Mouse (Mus musculus) lung, embryonic 16.5 days (tissue): ENCODE measurements around the gene Mthfd1. TPM values are rescaled to one million over a fixed set of nuclear protein-coding genes. Genes with fewer than 3 reads are reported as not detected.

Experiments
- ATAC-seq: fragments of 200-750 bp; cut with Nextera tagmentation; 2 replicates; pipeline ENCODE4 v1.8.0; 2017; ENCODE audit warnings: low read depth, mild to moderate bottlenecking, moderate library complexity
- H3K27ac ChIP-seq: fragments of 300-500 bp; sonication (generic); 2 replicates; pipeline ENCODE4 v1.5.1; 2014; ENCODE audit warnings: mild to moderate bottlenecking, control low read depth, low read length
- H3K27me3 ChIP-seq: fragments of 300-500 bp; sonication (generic); 2 replicates; pipeline ENCODE4 v1.6.1; 2014; ENCODE audit warnings: low read depth, low read length, mixed read lengths; ENCODE audit not compliant: control insufficient read depth, insufficient read depth
- H3K36me3 ChIP-seq: fragments of 300-500 bp; sonication (generic); 2 replicates; pipeline ENCODE4 v1.6.1; 2014; ENCODE audit warnings: low read length; ENCODE audit not compliant: control insufficient read depth, insufficient read depth
- H3K4me1 ChIP-seq: fragments of 300-500 bp; sonication (generic); replicated peaks from 2 replicates; pipeline ENCODE4 v1.6.1; 2014; ENCODE audit warnings: low read length, mixed read lengths; ENCODE audit not compliant: control insufficient read depth, insufficient read depth
- H3K4me2 ChIP-seq: fragments of 300-500 bp; sonication (generic); 2 replicates; pipeline ENCODE4 v1.6.1; 2014; ENCODE audit warnings: low read depth, low read length, control low read depth
- H3K4me3 ChIP-seq: fragments of 300-500 bp; sonication (generic); 2 replicates; pipeline ENCODE4 v1.5.1; 2014; ENCODE audit warnings: mild to moderate bottlenecking, low read length, control low read depth
- H3K9ac ChIP-seq: fragments of 300-500 bp; sonication (generic); 2 replicates; pipeline ENCODE4 v1.6.1; 2014; ENCODE audit warnings: low read length, control low read depth
- H3K9me3 ChIP-seq: fragments of 300-500 bp; sonication (generic); 2 replicates; pipeline ENCODE4 v1.6.1; 2016; ENCODE audit warnings: low read length; ENCODE audit not compliant: control insufficient read depth
- whole genome bisulfite sequencing: fragments of 180-500 bp; shearing (Covaris S2); extraction: QIAGEN DNeasy Blood & Tissue Kit; methylation state at CpG from one replicate; pipeline ENCODE4 v1.1.7; 2014; 5-methylcytosine and 5-hydroxymethylcytosine counted together
- polyA plus RNA-seq: library from polyadenylated mRNA; unstranded; fragments of >200 nt; fragmentation: Nextera tagmentation; extraction: Ambion mirVana; gene quantifications from 2 replicates; pipeline ENCODE4 v1.2.1, GENCODE M21; 2015

Mthfd1 gene
- polyA plus RNA-seq, 1 experiment from 2014 or later, result 93.2 TPM

DNA sequence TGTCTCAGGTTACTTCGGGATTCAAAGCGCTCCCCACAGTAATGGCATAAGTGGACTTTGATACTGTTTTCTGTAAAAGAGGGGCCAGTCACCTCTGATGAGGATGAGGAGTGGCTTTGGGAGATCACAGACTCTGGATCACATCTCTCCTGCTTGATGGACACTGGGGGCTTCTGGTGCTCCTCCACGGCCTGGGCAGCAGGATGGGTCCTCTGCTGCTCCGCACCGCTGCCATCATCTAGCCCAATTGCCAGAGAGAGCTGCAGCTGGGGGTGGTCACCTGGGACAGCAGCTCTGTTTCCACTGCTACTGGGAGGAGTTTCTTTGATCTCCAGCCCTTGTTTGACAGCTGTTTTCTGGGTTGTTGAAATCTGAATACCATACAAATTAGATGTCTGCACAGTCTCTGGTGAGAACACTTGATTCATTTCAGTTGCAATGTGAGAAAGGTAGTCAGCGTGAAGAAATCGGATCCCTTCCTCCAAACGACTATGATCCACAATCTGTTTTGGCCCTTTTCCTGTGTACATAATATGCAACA lies 94.7 kb downstream of the Mthfd1 start:
- Histone ChIP-seq H3K4me1 (no peaks in the 10 kb centered on the region), H3K4me2 (no peak overlapping the region), H3K27me3 (no peaks in the 10 kb centered on the region), H3K9me3 (no peaks in the 10 kb centered on the region), H3K27ac (no peak overlapping the region), H3K4me3 (no peak overlapping the region), H3K36me3 (peaks cover 12% of the 10 kb centered on the region; the same call in 1 of the 2 replicates), H3K9ac (no peak overlapping the region)
- 81% methylated on average over 8 of the region's 8 CpGs for WGBS
- ATAC-seq, result no peak

DNA sequence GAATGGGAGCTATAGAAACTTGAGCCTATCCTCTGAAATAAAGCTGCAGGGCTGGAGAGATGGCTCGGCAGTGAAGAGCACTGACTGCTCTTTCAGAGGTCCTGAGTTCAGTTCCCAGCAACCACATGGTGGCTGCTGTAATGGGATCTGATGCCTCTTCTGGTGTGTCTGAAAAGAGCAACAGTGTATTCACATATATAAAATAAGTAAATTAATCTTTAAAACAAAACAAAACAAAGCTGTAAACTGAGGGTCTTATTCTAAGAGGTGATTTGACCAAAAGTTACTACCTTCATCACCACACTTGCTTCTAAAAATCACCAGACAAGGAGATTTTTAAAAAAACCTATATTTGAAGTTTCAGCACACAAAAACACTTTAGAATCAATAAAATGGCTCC lies 105.8 kb downstream of the Mthfd1 start:
- Histone ChIP-seq H3K27ac (no peak overlapping the region), H3K4me2 (no peak overlapping the region), H3K4me3 (no peak overlapping the region), H3K36me3 (no peaks in the 10 kb centered on the region), H3K4me1 (peaks cover 5% of the 10 kb centered on the region; the same call in 1 of the 2 replicates), H3K9ac (no peak overlapping the region), H3K27me3 (no peaks in the 10 kb centered on the region), H3K9me3 (no peaks in the 10 kb centered on the region)
- 70% methylated on average over 1 of the region's 1 CpGs for WGBS
- ATAC-seq, result no peak

DNA sequence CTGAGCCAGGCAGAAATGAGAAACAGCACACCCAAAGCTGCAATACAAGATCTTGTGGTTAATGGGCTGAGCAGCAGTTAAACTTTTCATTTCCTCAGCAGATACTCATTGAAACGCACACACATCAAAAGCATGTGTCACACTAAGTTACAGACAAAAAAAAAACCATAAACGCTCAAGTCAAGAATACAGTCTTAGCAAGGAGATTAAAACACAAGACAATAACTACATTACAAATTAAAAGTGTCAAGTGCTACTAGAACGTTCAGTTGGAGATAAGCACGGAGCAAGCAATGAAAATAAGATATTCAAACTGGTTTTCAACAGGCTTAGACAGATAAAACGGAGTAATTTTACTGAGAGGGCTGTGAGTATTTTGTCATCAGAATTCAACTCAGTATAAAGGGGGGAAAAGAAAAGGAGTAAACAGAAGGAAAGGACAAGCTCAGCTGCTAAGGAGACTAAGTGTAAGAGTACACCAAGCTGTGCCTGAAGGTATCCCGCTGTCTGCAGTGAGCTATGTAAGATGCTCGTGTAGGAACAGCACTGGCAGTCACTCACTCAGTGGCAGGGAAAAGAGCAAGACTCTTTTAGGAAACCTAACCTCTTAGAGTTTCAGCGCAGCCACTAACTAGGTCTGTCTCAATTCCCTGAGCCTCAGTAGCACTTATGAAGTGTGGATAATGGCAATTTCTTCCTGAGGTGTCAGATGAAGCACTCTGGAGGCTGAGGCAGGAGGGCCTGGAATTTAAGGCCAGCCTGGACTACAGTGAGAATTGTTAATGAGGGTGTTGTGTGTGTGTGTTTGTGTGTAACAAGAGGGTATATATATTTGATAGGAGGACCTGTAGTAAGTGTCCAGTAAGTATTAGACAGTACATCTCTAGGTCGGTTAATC lies 106.6 kb downstream of the Mthfd1 start:
- Histone ChIP-seq H3K4me3 (no peak overlapping the region), H3K27me3 (no peaks in the 10 kb centered on the region), H3K9ac (no peak overlapping the region), H3K4me1 (peaks cover 7% of the 10 kb centered on the region; the same call in 1 of the 2 replicates), H3K9me3 (no peaks in the 10 kb centered on the region), H3K36me3 (no peaks in the 10 kb centered on the region), H3K4me2 (no peak overlapping the region), H3K27ac (no peak overlapping the region)
- WGBS, result 54% methylated on average over 9 of the region's 9 CpGs
- no peak for ATAC-seq

DNA sequence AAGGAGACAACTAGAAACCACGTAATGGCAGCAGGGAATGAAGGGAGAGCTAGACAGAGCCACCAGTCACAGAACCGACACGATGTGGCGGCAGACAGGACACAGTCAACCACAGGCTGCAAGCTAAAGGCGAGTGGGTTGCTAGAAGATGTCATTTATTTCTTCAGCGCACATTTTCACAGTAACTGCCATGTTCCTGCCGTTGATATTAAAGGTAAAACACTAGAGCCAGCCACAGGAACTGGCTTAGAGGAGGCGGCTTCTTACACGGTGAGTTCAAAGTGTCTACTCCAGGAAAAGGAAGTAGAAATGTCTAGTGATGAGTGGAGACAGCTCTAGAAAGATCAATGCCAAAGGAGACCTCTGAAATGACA lies 107.2 kb downstream of the Mthfd1 start:
- no peaks in the 10 kb centered on the region for H3K27me3 ChIP-seq
- no peak overlapping the region for H3K9ac ChIP-seq
- no peaks in the 10 kb centered on the region for H3K9me3 ChIP-seq
- ATAC-seq, result no peak
- peaks cover 7% of the 10 kb centered on the region for H3K4me1 ChIP-seq
- H3K4me3 ChIP-seq, result no peak overlapping the region
- no peaks in the 10 kb centered on the region for H3K36me3 ChIP-seq
- H3K4me2 ChIP-seq, result no peak overlapping the region
- H3K27ac ChIP-seq, result no peak overlapping the region
- WGBS, result 66% methylated on average over 9 of the region's 9 CpGs

DNA sequence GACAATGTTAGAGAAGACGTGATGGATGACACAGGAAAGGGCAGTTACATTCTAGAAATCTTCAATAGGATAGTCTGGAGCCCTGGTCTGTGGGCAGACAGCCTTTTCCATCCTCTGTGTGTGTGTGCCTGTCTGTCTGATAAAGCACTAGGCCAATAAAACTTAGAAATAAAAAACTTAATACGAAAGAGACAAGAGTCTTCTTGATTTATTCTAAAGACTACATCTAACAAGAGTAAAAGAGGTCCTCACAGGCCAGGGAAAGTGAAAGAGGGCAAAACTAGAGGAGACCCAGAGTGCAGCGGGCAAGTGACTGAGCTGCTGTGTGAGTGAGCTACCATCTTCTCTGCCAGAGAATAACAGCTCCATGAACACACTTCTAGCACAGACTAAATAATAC lies 111.2 kb downstream of the Mthfd1 start:
- H3K36me3 ChIP-seq, result no peaks in the 10 kb centered on the region
- H3K4me3 ChIP-seq, result no peak overlapping the region
- WGBS, result 81% methylated on average over 3 of the region's 3 CpGs
- no peak overlapping the region for H3K4me2 ChIP-seq
- H3K27me3 ChIP-seq, result no peaks in the 10 kb centered on the region
- no peak overlapping the region for H3K9ac ChIP-seq
- no peaks in the 10 kb centered on the region for H3K9me3 ChIP-seq
- ATAC-seq, result no peak
- H3K4me1 ChIP-seq, result peaks cover 22% of the 10 kb centered on the region
- no peak overlapping the region for H3K27ac ChIP-seq

DNA sequence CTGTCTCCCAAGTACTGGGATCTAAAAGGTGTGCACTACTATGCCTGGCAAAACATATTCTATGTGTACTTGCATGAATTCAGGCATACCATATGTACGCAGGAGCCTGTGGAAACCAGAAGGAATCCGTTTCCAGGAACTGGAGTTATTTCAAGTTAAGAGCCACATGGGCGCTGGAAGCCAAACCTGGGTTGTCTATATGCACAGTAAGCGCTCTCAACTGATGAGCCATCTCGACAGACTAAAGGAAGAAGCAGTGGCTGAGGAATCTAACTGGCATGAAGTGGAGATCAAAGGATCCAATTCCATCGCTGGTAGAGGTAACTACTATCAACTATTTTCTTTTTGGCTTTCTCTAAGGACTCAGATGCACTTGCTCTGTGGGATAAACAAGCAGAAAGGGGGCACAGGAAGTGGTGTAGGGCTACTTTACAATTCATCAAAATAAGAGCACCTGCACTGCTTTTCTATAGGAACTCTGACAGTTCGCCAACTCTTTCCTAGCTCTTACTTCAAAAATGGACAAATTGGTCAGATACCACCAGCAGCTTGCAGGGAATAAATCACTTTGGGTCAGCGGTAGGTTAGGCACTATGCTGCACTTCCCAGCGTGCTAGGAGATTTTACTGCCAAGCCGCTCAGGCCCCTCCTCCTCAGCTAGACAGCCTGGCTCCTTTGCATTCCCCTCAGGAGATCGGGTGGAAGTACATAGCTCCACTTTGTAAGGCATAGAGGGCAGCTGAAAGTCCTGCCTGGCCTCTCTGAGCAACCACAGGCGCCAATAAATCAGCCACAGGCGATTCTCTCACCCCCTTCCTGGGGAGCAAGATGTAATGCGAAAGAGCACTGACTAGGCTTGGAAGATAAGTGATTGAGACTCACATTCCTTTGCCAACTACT lies 112.2 kb downstream of the Mthfd1 start:
- H3K9ac ChIP-seq, result peak overlapping the region; percentile 38; the same call in 1 of the 2 replicates
- ATAC-seq, result no peak
- peak overlapping the region; percentile 85 for H3K4me2 ChIP-seq
- H3K36me3 ChIP-seq, result no peaks in the 10 kb centered on the region
- peak overlapping the region; percentile 4 for H3K4me3 ChIP-seq
- 20% methylated on average over 14 of the region's 14 CpGs for WGBS
- H3K27ac ChIP-seq, result no peak overlapping the region; the same call in 1 of the 2 replicates
- H3K27me3 ChIP-seq, result no peaks in the 10 kb centered on the region
- H3K9me3 ChIP-seq, result no peaks in the 10 kb centered on the region
- H3K4me1 ChIP-seq, result peaks cover 28% of the 10 kb centered on the region

DNA sequence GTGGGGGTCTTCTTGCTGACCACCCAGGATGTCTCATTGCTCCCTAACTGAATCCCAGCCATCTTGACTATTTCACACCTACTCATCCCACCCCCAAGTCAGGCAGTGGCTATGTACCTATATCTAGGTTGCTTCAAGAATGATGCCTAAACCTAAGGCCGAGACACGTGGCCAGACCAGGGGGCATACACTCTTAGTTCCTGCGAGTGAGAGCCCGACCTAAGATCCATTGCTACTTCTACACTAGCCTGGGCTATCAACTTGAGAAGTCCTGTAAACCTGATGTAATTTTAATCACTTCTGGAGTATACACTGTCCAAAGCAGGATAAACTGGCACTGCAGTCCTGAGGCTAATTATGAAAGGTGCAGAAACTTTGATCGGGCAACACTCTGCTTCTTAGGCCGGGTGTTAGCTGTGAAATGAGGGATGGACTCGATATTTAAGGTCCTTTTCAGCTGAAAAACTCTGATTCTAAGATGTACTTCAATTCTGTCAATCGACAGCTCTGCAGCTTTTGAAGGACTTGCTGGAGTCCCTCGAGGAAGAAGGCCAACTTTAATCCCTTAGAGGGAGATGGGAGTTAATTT lies 113.2 kb downstream of the Mthfd1 start:
- Histone ChIP-seq H3K9ac (peak overlapping the region; percentile 99), H3K4me2 (peak overlapping the region; percentile 85), H3K4me1 (peaks cover 31% of the 10 kb centered on the region)

DNA sequence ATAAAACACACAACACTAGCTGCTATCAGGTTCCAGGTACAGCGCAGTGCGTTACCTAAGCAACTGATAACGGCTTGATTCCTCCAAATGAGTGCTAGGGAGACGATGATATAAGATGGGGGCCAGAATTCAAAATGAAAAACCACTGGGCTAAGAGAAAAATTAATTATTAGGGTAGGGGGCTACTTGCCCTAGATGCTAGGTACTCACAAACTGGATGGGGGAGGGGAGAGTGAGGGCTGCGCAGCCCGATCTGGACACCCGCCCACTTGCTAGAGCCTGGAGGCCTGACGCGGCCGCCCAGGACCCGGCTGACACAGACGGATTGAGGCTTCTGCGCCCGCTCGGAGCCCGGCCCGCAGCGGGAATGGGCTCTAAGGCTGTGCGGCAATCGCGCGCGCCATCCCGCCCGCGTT lies 113.7 kb downstream of the Mthfd1 start:
- ATAC-seq, result peak; percentile 16
- H3K9me3 ChIP-seq, result no peaks in the 10 kb centered on the region
- H3K27me3 ChIP-seq, result no peaks in the 10 kb centered on the region
- peaks cover 31% of the 10 kb centered on the region for H3K4me1 ChIP-seq
- no peaks in the 10 kb centered on the region for H3K36me3 ChIP-seq
- H3K4me2 ChIP-seq, result peak overlapping the region; percentile 85
- under 1% methylated on average over 26 of the region's 26 CpGs for WGBS
- H3K9ac ChIP-seq, result peak overlapping the region; percentile 99
- H3K4me3 ChIP-seq, result peak overlapping the region; percentile 94
- peak overlapping the region; percentile 100 for H3K27ac ChIP-seq

More for the DNA sequence above, 113.2 kb downstream of the Mthfd1 start:
- Histone ChIP-seq H3K36me3 (no peaks in the 10 kb centered on the region), H3K27ac (no peak overlapping the region; the same call in 1 of the 2 replicates), H3K27me3 (no peaks in the 10 kb centered on the region), H3K9me3 (no peaks in the 10 kb centered on the region), H3K4me3 (peak overlapping the region; percentile 94)
- WGBS, result 9% methylated on average over 9 of the region's 9 CpGs
- no peak for ATAC-seq
